Mouse (Mus musculus): ENCODE data around the gene Olfr128. TPM values are rescaled to one million over a fixed set of nuclear protein-coding genes. Genes with fewer than 3 reads are reported as not detected.
"Not testable (repeated sequence)": the region's sequence is repeated elsewhere in the genome, so short reads cannot be mapped to it uniquely, and the experiment has no call there.

Gene Olfr128
- not detected for total RNA-seq (2021)

- DNase-seq = no peak
These were observed at the start of gene Olfr128 for GRCm38 (mm10) chr17:37920248-37920647. Gene Olfr128, plus strand, starts transcription at chr17:37920548.

- DNase-seq = no peak
These were observed 46.5 kb upstream of the Olfr128 start for GRCm38 (mm10) chr17:37873830-37874229.

- DNase-seq = no peak
These were observed 20.2 kb upstream of the Olfr128 start, which contains the start of gene Olfr127 for GRCm38 (mm10) chr17:37900137-37900536. Gene Olfr127, plus strand, starts transcription at chr17:37900437.

- DNase-seq = not testable (repeated sequence)
These were observed 13.5 kb upstream of the Olfr128 start for GRCm38 (mm10) chr17:37906821-37907220.

DNA sequence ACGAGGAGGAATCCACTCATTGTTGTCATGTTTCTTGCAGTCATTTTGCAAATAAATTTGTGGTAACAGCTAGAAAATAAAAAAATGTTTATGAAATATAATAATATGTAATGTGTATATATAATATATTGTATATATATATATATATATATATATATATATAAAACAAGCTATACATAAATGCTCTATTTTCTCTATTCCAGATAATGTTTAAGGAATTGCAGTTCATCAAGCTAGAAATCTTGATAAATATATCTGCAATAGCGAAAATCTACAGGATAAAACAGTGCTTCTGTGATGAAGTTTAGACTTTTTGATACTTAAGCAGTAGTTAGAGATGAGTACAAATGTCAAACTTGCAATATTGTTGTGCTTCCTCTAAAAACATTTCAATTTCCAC, 32.6 kb downstream of the Olfr128 start, which contains the start of gene Olfr761:
Gene Olfr761, minus strand, starts transcription at position 101 of the 400 bp plus-strand sequence.
- no peak for DNase-seq

GRCm38 (mm10) chr17:37973591-37973990, 53.2 kb downstream of the Olfr128 start:
- no peak for DNase-seq

Other genes starting within 250 kb of the Olfr128 start
- not detected for gene Olfr119, start 224.0 kb upstream of the Olfr128 start, total RNA-seq (2021)
- not detected for gene Olfr120, start 198.7 kb upstream of the Olfr128 start, total RNA-seq (2021)
- not detected for gene Olfr121, start 171.7 kb upstream of the Olfr128 start, total RNA-seq (2021)
- gene Olfr122, start 151.9 kb upstream of the Olfr128 start, total RNA-seq (2021) = not detected
- gene Olfr123, start 127.0 kb upstream of the Olfr128 start, total RNA-seq (2021) = not detected
- gene Olfr124, start 120.7 kb upstream of the Olfr128 start, total RNA-seq (2021) = not detected
- not detected for gene Olfr125, start 87.6 kb upstream of the Olfr128 start, total RNA-seq (2021)
- gene Olfr126, start 73.1 kb upstream of the Olfr128 start, total RNA-seq (2021) = not detected
- not detected for gene Olfr127, start 20.1 kb upstream of the Olfr128 start, total RNA-seq (2021)
- not detected for gene Olfr761, start 32.5 kb downstream of the Olfr128 start, total RNA-seq (2021)
- gene Olfr129, start 139.5 kb downstream of the Olfr128 start, total RNA-seq (2021) = not detected
- not detected for gene Olfr130, start 143.4 kb downstream of the Olfr128 start, total RNA-seq (2021)
- gene Olfr131, start 168.1 kb downstream of the Olfr128 start, total RNA-seq (2021) = not detected
- not detected for gene Olfr132, start 214.0 kb downstream of the Olfr128 start, total RNA-seq (2021)
- gene Olfr133, start 224.7 kb downstream of the Olfr128 start, total RNA-seq (2021) = not detected

All from layer of hippocampus, postnatal 36 days (tissue).